Mouse (Mus musculus) midbrain, embryonic 11.5 days (tissue): ENCODE data around the gene Grm8. TPM values are rescaled to one million over a fixed set of nuclear protein-coding genes. Genes with fewer than 3 reads are reported as not detected.

ENCODE experiments used
- ATAC-seq: fragments of 200-750 bp; cut with Nextera tagmentation; 2 replicates; pipeline ENCODE4 v1.8.0; 2017; ENCODE audit warnings: moderate TSS enrichment, moderate library complexity; ENCODE audit not compliant: low FRiP score
- DNase-seq: peaks from one replicate; pipeline ENCODE4 v3.0.0; 2015; ENCODE audit warnings: low spot score; ENCODE audit errors: missing footprints
- H3K27ac ChIP-seq: fragments of 300-500 bp; sonication (generic); 2 replicates; pipeline ENCODE4 v1.5.1; 2014; ENCODE audit warnings: low read depth, low read length
- H3K27me3 ChIP-seq: fragments of 300-500 bp; sonication (generic); 2 replicates; pipeline ENCODE4 v1.6.1; 2014; ENCODE audit warnings: mild to moderate bottlenecking, low read length, moderate library complexity, mixed read lengths; ENCODE audit not compliant: control insufficient read depth, insufficient read depth
- H3K36me3 ChIP-seq: fragments of 300-500 bp; sonication (generic); 2 replicates; pipeline ENCODE4 v1.6.1; 2014; ENCODE audit warnings: mild to moderate bottlenecking, low read length, moderate library complexity, mixed read lengths; ENCODE audit not compliant: control insufficient read depth, insufficient read depth
- H3K4me1 ChIP-seq: fragments of 300-500 bp; sonication (generic); 2 replicates; pipeline ENCODE4 v1.6.1; 2014; ENCODE audit warnings: low read length; ENCODE audit not compliant: control insufficient read depth, insufficient read depth
- H3K4me2 ChIP-seq: fragments of 300-500 bp; sonication (generic); 2 replicates; pipeline ENCODE4 v1.6.1; 2014; ENCODE audit warnings: mild to moderate bottlenecking, moderate library complexity
- H3K4me3 ChIP-seq: fragments of 300-500 bp; sonication (generic); 2 replicates; pipeline ENCODE4 v1.5.1; 2014; ENCODE audit warnings: low read depth, low read length
- H3K9ac ChIP-seq: fragments of 300-500 bp; sonication (generic); 2 replicates; pipeline ENCODE4 v1.6.1; 2014; ENCODE audit warnings: low read length
- H3K9me3 ChIP-seq: fragments of 300-500 bp; sonication (generic); 2 replicates; pipeline ENCODE4 v1.6.1; 2016; ENCODE audit warnings: low read length; ENCODE audit not compliant: control insufficient read depth
- WGBS: fragments of 180-500 bp; shearing (Covaris S2); extraction: QIAGEN DNeasy Blood & Tissue Kit; methylation state at CpG from one replicate; pipeline ENCODE4 v1.1.7; 2014; 5-methylcytosine and 5-hydroxymethylcytosine counted together
- polyA plus RNA-seq: library from polyadenylated mRNA; unstranded; fragments of >200 nt; fragmentation: Nextera tagmentation; extraction: Ambion mirVana; gene quantifications from 2 replicates; pipeline ENCODE4 v1.2.1, GENCODE M21; 2014

The Grm8 gene
- polyA plus RNA-seq, 1 experiment from 2014 or later: 3.5 TPM

DNA sequence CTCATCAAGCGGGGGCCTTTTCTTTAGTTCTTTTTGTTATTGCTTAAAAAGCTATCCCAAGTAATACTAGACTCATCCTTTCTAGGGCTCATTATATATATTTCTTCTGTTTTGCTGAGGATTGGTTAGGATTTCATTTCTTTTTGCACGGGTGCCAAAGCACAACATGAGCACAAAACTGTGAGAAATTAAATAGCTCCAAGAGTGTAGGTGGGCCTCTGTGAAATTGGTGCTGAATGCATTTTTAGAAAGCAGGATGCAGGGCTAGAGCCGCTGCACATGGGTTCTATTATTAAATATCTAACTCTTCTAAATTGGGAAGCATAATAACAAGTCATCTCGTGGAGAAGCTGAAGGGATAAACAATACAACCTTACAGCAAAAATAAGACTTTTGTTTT, 345.8 kb downstream of the Grm8 start:
- H3K9ac ChIP-seq: no peak overlapping the region
- no peak overlapping the region for H3K4me2 ChIP-seq
- no peak overlapping the region for H3K27ac ChIP-seq
- no peaks in the 10 kb centered on the region for H3K9me3 ChIP-seq
- no peak for ATAC-seq
- no peaks in the 10 kb centered on the region for H3K4me1 ChIP-seq
- H3K4me3 ChIP-seq: no peak overlapping the region
- 82% methylated on average over 4 of the region's 4 CpGs for WGBS
- no peaks in the 10 kb centered on the region for H3K36me3 ChIP-seq
- no peak for DNase-seq
- no peaks in the 10 kb centered on the region for H3K27me3 ChIP-seq

DNA sequence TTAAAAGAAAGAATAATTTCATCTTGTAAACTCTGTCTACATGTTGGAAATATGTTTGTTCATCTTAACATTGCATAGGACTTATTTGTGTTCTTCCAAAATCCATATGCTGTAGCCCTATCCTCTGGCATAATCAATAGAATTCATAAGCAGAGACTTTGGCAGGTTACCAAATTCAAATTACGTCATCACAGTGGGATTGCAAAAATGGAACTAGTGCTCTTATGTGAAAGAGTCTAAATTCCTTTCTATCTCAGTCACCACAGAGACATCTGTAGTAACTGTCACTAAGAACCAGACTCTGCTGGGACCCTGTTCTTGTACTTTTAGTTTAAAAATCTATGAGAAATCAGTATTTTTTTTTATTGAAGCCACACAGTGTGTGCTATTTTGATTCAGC, 352.7 kb downstream of the Grm8 start:
- ATAC-seq (no peak), DNase-seq (no peak)
- Histone ChIP-seq H3K36me3 (no peaks in the 10 kb centered on the region), H3K27me3 (no peaks in the 10 kb centered on the region), H3K27ac (no peak overlapping the region), H3K9ac (no peak overlapping the region), H3K4me2 (no peak overlapping the region), H3K9me3 (no peaks in the 10 kb centered on the region), H3K4me3 (no peak overlapping the region), H3K4me1 (no peaks in the 10 kb centered on the region)
- WGBS: 88% methylated on average over 1 of the region's 1 CpGs

- Histone ChIP-seq H3K4me3 (no peak overlapping the region), H3K4me2 (no peak overlapping the region)
- 85% methylated on average over 3 of the region's 3 CpGs for WGBS
These were observed 353.6 kb downstream of the Grm8 start for GRCm38 (mm10) chr6:27781371-27781770.

DNA sequence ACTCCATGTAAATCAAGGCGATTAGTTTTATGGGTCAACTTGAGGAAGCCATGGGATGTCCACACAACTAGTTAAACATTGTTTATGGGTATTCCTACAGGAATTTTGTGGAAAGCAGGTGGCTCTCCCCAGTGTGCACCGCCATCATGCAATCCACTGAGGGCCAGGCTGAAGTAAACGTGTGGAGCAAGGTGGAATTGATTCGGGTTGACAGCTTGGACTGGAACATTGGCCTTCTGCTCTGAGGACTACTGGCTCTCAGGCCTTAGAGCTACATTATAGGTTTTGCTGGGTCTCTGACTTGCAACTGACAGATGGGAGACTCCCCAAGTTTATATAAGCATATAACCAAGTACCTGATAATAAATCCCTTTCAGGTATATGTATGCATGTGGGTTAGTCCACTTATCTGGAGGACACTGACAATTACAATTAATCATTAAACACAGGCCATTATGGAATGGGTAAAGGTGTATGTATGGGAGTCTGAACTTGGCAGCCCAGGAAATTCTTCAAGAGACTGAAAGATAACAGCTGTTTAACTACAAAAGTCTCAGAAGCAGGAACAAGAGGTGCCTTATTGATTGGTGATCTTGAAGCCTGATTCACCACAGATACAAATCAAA, 359.2 kb downstream of the Grm8 start:
- H3K27me3 ChIP-seq: no peaks in the 10 kb centered on the region
- H3K4me2 ChIP-seq: no peak overlapping the region
- H3K9ac ChIP-seq: no peak overlapping the region
- no peaks in the 10 kb centered on the region for H3K4me1 ChIP-seq
- no peak overlapping the region for H3K4me3 ChIP-seq
- DNase-seq (no peak), ATAC-seq (no peak)
- no peak overlapping the region for H3K27ac ChIP-seq
- H3K9me3 ChIP-seq: no peaks in the 10 kb centered on the region
- WGBS: 78% methylated on average over 4 of the region's 4 CpGs
- no peaks in the 10 kb centered on the region for H3K36me3 ChIP-seq

More at GRCm38 (mm10) chr6:27781371-27781770, 353.6 kb downstream of the Grm8 start:
- no peaks in the 10 kb centered on the region for H3K9me3 ChIP-seq
- H3K36me3 ChIP-seq: no peaks in the 10 kb centered on the region
- no peak for DNase-seq
- ATAC-seq: no peak
- H3K4me1 ChIP-seq: no peaks in the 10 kb centered on the region
- H3K27me3 ChIP-seq: no peaks in the 10 kb centered on the region
- no peak overlapping the region for H3K27ac ChIP-seq
- no peak overlapping the region for H3K9ac ChIP-seq

DNA sequence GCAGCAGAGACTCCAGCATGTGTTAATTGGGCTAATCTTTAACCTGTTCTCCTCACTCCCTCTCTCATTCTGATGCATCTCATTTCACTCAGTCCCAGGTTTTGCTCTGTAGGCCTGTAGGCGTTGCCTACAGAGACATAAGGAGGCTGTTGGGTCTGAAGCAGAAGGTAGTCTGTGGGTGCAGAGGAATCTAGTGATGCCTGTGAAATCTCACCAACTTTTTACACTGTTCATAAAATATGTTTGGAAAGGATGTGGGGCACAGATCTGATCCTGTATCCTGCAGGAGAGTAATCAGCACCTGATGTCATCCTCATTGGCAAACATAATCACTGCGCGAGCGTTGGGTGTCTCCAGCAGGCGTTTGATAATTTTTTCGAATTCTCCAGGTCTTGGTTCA, 372.9 kb downstream of the Grm8 start:
- WGBS: 90% methylated on average over 6 of the region's 6 CpGs
- Histone ChIP-seq H3K9ac (no peak overlapping the region), H3K4me1 (no peaks in the 10 kb centered on the region), H3K4me3 (no peak overlapping the region), H3K9me3 (no peaks in the 10 kb centered on the region), H3K27me3 (no peaks in the 10 kb centered on the region), H3K36me3 (no peaks in the 10 kb centered on the region), H3K27ac (no peak overlapping the region), H3K4me2 (no peak overlapping the region)
- ATAC-seq (no peak), DNase-seq (no peak)

- no peak overlapping the region for H3K27ac ChIP-seq
- no peak overlapping the region for H3K4me3 ChIP-seq
- WGBS: 96% methylated on average over 2 of the region's 2 CpGs
- H3K4me2 ChIP-seq: no peak overlapping the region
- H3K27me3 ChIP-seq: no peaks in the 10 kb centered on the region
- DNase-seq (no peak), ATAC-seq (no peak)
- H3K36me3 ChIP-seq: no peaks in the 10 kb centered on the region
- H3K9ac ChIP-seq: no peak overlapping the region
- no peaks in the 10 kb centered on the region for H3K9me3 ChIP-seq
- H3K4me1 ChIP-seq: no peaks in the 10 kb centered on the region; the same call in 1 of the 2 replicates
These were observed 381.6 kb downstream of the Grm8 start for GRCm38 (mm10) chr6:27753290-27753829.

GRCm38 (mm10) chr6:27746493-27746892, 388.5 kb downstream of the Grm8 start:
- ATAC-seq: no peak
- H3K4me2 ChIP-seq: no peak overlapping the region
- no peaks in the 10 kb centered on the region for H3K36me3 ChIP-seq
- H3K9me3 ChIP-seq: no peaks in the 10 kb centered on the region
- no peak overlapping the region for H3K9ac ChIP-seq
- H3K4me3 ChIP-seq: no peak overlapping the region
- no peak for DNase-seq
- 55% methylated on average over 4 of the region's 4 CpGs for WGBS
- H3K27me3 ChIP-seq: no peaks in the 10 kb centered on the region
- no peak overlapping the region for H3K27ac ChIP-seq
- peaks cover 6% of the 10 kb centered on the region; the same call in 1 of the 2 replicates for H3K4me1 ChIP-seq

GRCm38 (mm10) chr6:27745693-27746451, 389.1 kb downstream of the Grm8 start:
- H3K27ac ChIP-seq: no peak overlapping the region

DNA sequence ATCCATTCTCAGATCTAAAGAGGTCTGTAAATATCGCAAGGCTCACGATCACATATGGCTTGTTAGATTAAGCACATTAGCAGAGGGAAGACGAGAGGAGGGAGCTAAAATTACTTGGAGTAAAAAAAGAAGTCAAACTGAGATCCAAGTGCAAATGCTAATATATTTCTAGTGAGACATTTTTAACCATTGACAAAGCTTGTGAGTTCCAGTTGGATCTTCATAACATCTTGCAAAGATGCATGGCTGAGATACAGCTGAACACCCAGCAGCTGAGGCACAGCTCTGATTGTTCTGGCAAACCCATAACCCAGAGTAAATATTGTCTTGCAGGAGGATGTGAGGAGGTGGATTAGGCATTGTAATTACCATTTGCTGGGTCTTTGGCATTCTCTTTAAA, 445.6 kb downstream of the Grm8 start:
- Histone ChIP-seq H3K4me2 (no peak overlapping the region), H3K27ac (no peak overlapping the region), H3K9ac (no peak overlapping the region), H3K27me3 (no peaks in the 10 kb centered on the region), H3K4me3 (no peak overlapping the region), H3K9me3 (no peaks in the 10 kb centered on the region), H3K4me1 (no peaks in the 10 kb centered on the region), H3K36me3 (no peaks in the 10 kb centered on the region)
- 85% methylated on average over 3 of the region's 3 CpGs for WGBS
- DNase-seq (no peak), ATAC-seq (0 out of 2 replicates have a peak, but pooled peaks have one; percentile 50)

More at GRCm38 (mm10) chr6:27745693-27746451, 389.1 kb downstream of the Grm8 start:
- H3K4me3 ChIP-seq: no peak overlapping the region
- no peak overlapping the region for H3K4me2 ChIP-seq
- no peak for DNase-seq
- no peaks in the 10 kb centered on the region for H3K27me3 ChIP-seq
- no peaks in the 10 kb centered on the region for H3K36me3 ChIP-seq
- WGBS: 11% methylated on average over 5 of the region's 5 CpGs
- H3K4me1 ChIP-seq: peaks cover 6% of the 10 kb centered on the region; the same call in 1 of the 2 replicates
- H3K9ac ChIP-seq: no peak overlapping the region
- no peaks in the 10 kb centered on the region for H3K9me3 ChIP-seq
- peak; percentile 75 for ATAC-seq
